7 mouse cellular contexts compared by ENCODE assay signal in the genomic region with DNA sequence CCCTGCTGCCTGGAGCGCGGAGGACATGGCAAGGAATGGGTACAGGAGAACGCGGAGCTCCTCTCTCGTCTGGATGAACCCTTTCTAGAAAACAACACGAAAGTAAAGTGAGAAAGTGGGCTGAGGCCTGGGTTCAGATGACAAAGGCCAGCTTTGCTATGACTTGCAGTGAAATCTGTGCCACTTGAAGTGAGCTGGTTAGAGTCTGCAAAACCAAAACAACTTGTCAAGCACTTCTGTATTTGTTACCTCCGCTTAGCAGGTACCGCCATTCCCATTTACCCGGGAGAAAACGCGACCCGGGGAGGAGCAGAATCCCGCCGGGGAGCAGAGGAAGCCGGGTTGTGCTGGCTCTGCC. TPM values are rescaled to one million over a fixed set of nuclear protein-coding genes. Genes with fewer than 3 reads are reported as not detected.
DNase-seq lines count a peak whose midpoint lies in the region; ATAC-seq and TF ChIP-seq lines count a peak whose summit lies in the region.

No protein-coding gene starts in this region.

- H3K4me2 ChIP-seq in lung, embryonic 16.5 days (ENCODE audit: low read depth, low read length) = peak overlapping the region; percentile 96
- peak overlapping the region; percentile 96 for H3K4me2 ChIP-seq in forebrain, embryonic 13.5 days
- H3K4me2 ChIP-seq in limb, embryonic 13.5 days (replicated peaks) = peak overlapping the region; percentile 94

- no peak for TF ChIP-seq POLR2A in small intestine, adult 2 months (IDR thresholded peaks at IDR 0.05; ENCODE audit: low read depth, low read length)

- peak overlapping the region; percentile 66 for H3K4me3 ChIP-seq in lung, embryonic 16.5 days (ENCODE audit: low read length)
- H3K4me3 ChIP-seq in forebrain, embryonic 13.5 days = peak overlapping the region; percentile 68
- peak overlapping the region; percentile 66 for H3K4me3 ChIP-seq in limb, embryonic 13.5 days
- peak overlapping the region; percentile 65 for H3K4me3 ChIP-seq in small intestine, adult 2 months (ENCODE audit: low read depth, low read length)

- ATAC-seq in lung, embryonic 16.5 days (ENCODE audit: low read depth) = no peak
- ATAC-seq in forebrain, embryonic 13.5 days = no peak
- ATAC-seq in limb, embryonic 13.5 days (ENCODE audit: low FRiP score, low read depth) = no peak

- no peak for TF ChIP-seq CTCF in small intestine, adult 2 months (IDR thresholded peaks at IDR 0.05; ENCODE audit: extremely low read depth, insufficient read length, insufficient replicate concordance, low read depth, low read length)

- peaks cover 54% of the 10 kb centered on the region for H3K27me3 ChIP-seq in lung, embryonic 16.5 days (ENCODE audit: control insufficient read depth, insufficient read depth, low read depth, low read length)
- H3K27me3 ChIP-seq in forebrain, embryonic 13.5 days = peaks cover 63% of the 10 kb centered on the region
- H3K27me3 ChIP-seq in limb, embryonic 13.5 days = peaks cover 69% of the 10 kb centered on the region
- H3K27me3 ChIP-seq in small intestine, adult 2 months (ENCODE audit: control insufficient read depth, insufficient read depth, low read length) = peaks cover 45% of the 10 kb centered on the region

- H3K27ac ChIP-seq in lung, embryonic 16.5 days (ENCODE audit: low read length) = no peak overlapping the region
- no peak overlapping the region for H3K27ac ChIP-seq in forebrain, embryonic 13.5 days
- no peak overlapping the region for H3K27ac ChIP-seq in limb, embryonic 13.5 days
- H3K27ac ChIP-seq in small intestine, adult 2 months (ENCODE audit: insufficient read depth, low read depth, low read length) = no peak overlapping the region

- no peaks in the 10 kb centered on the region for H3K9me3 ChIP-seq in lung, embryonic 16.5 days (ENCODE audit: control insufficient read depth, low read length)
- no peaks in the 10 kb centered on the region for H3K9me3 ChIP-seq in forebrain, embryonic 13.5 days (replicated peaks)
- no peaks in the 10 kb centered on the region for H3K9me3 ChIP-seq in limb, embryonic 13.5 days

- peak overlapping the region; percentile 63; the same call in 1 of the 2 replicates for H3K9ac ChIP-seq in lung, embryonic 16.5 days (ENCODE audit: low read length)
- peak overlapping the region; percentile 70 for H3K9ac ChIP-seq in forebrain, embryonic 13.5 days
- peak overlapping the region; percentile 74 for H3K9ac ChIP-seq in limb, embryonic 13.5 days

- peaks cover 7% of the 10 kb centered on the region for H3K4me1 ChIP-seq in lung, embryonic 16.5 days (replicated peaks; ENCODE audit: control insufficient read depth, insufficient read depth, low read length)
- peaks cover 18% of the 10 kb centered on the region for H3K4me1 ChIP-seq in forebrain, embryonic 13.5 days
- H3K4me1 ChIP-seq in limb, embryonic 13.5 days = peaks cover 36% of the 10 kb centered on the region
- H3K4me1 ChIP-seq in small intestine, adult 2 months (ENCODE audit: control insufficient read depth, insufficient read depth, insufficient read length, low read length) = peaks cover 7% of the 10 kb centered on the region

- H3K36me3 ChIP-seq in lung, embryonic 16.5 days (ENCODE audit: control insufficient read depth, insufficient read depth, low read length) = no peaks in the 10 kb centered on the region
- H3K36me3 ChIP-seq in forebrain, embryonic 13.5 days (ENCODE audit: poor library complexity, severe bottlenecking) = no peaks in the 10 kb centered on the region
- no peaks in the 10 kb centered on the region for H3K36me3 ChIP-seq in limb, embryonic 13.5 days
- H3K36me3 ChIP-seq in small intestine, adult 2 months (ENCODE audit: control insufficient read depth, insufficient read depth, low read length) = no peaks in the 10 kb centered on the region

- no peak for DNase-seq in lung, postnatal 4 days
- no peak for DNase-seq in embryo, embryonic 10.5 days (ENCODE audit: low spot score)
- no peak for DNase-seq in ovary, postnatal 10 days (ENCODE audit: low spot score)

- 8% methylated on average over 15 of the region's 15 CpGs for WGBS in lung, embryonic 16.5 days
- WGBS in forebrain, embryonic 13.5 days = 5% methylated on average over 15 of the region's 15 CpGs
- 7% methylated on average over 15 of the region's 15 CpGs for WGBS in limb, embryonic 13.5 days
- 10% methylated on average over 15 of the region's 15 CpGs for WGBS in small intestine, adult 2 months

RNA-seq across cellular contexts. Expression of gene Glis1, which starts 0.4 kb away (rescaled TPM):
- 0.36 and 1.0 TPM in 2 replicates for polyA plus RNA-seq in lung, embryonic 16.5 days (2015; fragmentation: Nextera tagmentation; extraction: Ambion mirVana)
- polyA plus RNA-seq in forebrain, embryonic 13.5 days (2015; fragmentation: Nextera tagmentation; extraction: Ambion mirVana) = 0.75 and 0.84 TPM in 2 replicates
- polyA plus RNA-seq in limb, embryonic 13.5 days (2015; fragmentation: Nextera tagmentation; extraction: Ambion mirVana) = 10.9 and 12.5 TPM in 2 replicates
- polyA plus RNA-seq in small intestine, adult 2 months (2012; rRNA removed) = 0.10 and 1.0 TPM in 2 replicates
